Mouse (Mus musculus) megakaryocyte-erythroid progenitor cell, adult 5-6 weeks (primary cell): ENCODE measurements around the gene Sumo1. TPM values are rescaled to one million over a fixed set of nuclear protein-coding genes. Genes with fewer than 3 reads are reported as not detected.

Source experiments
- ATAC-seq: replicated peaks from 2 replicates; pipeline ENCODE4 v1.8.0; 2016; ENCODE audit warnings: mild to moderate bottlenecking, inconsistent platforms; ENCODE audit not compliant: severe bottlenecking, poor library complexity, low FRiP score, low TSS enrichment
- total RNA-seq, 2 experiments: library from RNA; stranded (forward) in 1 of 2; stranded (reverse) in 1 of 2; fragments of 200-1000, 215-1000 nt in 1 of 2; fragments of >200 nt in 1 of 2; fragmentation: Nextera tagmentation in 1 of 2; gene quantifications; 2 replicates each; pipeline ENCODE4 v1.2.3; 2014 to 2017

Sumo1 gene
- total RNA-seq, 2 experiments from 2014 or later, result 227 to 238 TPM

DNA sequence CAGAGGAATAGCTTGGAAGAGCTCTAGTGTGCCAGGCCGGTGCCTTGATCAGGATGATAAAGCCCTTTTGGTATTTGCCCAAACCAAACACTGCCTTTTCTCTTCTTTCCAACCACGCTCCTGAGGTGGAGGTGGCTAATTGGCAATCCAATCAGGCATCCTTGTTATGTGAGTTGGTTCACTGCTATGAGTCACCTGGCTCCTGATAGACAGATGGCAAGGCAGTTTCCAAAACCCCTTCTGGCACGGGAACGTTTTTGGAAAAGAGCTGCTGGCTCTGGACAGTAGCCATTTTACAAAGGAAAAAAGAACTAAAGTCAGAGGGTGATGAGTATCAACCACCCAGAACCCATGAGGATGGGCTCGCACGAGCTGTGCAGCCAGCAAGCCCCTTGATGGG lies 103.7 kb downstream of the Sumo1 start:
- ATAC-seq, result no peak

DNA sequence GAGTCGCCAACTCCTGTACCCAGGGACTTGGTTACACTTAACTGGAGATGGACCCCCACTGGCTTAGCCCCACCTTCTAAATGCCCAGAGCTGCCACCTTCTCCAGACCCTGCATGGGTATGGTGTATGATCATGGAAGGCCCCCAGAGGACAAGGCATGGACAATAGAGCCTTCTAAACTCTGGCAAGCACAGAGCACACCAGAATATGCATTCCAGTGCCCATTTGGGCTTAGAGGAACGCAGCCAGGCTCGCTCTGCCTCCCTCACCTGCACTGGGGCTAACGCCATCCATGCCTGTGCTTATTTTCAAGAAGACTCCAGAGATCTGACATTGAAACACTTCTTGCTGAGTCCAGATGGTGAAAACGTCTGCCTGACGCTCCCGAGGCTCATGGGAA lies 104.4 kb downstream of the Sumo1 start:
- ATAC-seq, result no peak

DNA sequence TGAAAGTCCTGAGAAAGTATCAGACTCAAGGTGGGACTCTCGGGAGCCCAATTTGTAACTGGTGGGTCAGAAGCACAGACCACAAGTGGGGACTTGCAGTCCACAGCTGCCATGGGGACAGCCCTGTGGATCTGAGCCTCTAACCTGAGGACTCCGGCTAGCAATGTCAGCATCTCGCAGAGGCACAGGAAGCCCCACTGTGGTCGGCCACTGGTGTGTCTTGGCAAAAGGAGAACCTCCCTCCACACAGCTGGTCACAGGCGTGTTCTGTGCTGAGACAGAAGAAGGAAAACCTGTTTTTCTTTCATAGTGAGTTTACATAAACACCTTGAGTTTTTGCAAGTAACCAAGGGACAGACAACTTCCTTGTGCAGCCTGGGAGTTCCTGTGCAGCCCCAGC lies 104.8 kb downstream of the Sumo1 start:
- no peak for ATAC-seq

DNA sequence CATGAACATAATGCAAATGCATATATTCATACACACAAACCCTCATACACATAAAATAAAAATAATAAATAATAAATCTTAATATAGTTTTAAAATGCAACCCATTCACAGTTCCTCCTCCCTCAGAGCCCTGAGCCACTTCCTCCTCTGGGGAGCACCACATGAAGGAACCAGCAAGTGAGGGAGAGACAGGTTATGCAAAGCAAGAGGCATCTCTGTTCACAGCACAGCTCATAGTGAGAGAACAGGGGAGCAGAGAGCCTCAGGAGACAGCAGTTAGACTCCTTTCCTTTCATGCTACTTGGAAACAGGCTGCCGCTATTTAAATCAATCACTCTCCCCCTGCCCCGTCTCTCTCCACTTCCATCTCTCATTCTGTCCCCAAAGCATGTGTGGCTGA lies 107.1 kb downstream of the Sumo1 start:
- ATAC-seq, result no peak

DNA sequence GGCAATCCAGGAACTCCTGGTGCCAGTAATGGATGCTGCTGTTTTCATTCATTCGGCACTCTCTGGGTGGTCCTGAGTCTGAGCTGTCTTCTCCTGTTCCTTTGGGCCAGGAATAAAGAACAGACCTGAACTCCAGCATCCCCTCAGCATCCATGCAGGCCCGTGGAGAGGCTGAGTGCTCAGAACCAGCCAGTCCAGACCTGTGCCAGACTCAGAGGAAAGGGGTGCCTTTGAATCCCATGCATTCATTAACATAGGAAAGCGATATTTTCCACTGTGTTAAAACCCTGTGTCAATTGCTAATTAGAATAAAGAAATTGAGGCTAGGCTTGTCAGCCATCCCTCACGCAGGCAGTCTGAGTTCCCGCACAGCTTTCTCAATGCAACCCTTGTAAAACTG lies 116.9 kb downstream of the Sumo1 start:
- ATAC-seq, result no peak

DNA sequence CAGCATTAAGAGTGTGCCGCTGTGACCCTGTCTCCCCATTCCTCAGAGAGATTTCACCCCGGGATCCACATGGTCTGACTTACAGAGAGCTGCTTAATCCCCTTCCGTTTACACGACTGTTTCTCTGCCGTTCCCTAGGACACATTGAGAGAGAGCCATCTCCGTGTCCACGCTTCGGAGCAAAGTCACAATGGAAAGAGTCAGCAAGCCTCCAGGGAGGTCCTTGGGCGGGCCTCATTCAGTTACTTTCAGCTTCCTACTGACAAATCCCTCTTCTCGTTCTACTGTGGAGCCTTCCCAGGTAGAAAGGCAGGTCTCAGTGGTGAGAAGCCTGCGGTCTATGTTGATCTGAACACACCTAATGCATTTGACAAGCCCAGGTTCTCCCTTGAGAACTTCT lies 119.6 kb downstream of the Sumo1 start:
- ATAC-seq, result no peak

DNA sequence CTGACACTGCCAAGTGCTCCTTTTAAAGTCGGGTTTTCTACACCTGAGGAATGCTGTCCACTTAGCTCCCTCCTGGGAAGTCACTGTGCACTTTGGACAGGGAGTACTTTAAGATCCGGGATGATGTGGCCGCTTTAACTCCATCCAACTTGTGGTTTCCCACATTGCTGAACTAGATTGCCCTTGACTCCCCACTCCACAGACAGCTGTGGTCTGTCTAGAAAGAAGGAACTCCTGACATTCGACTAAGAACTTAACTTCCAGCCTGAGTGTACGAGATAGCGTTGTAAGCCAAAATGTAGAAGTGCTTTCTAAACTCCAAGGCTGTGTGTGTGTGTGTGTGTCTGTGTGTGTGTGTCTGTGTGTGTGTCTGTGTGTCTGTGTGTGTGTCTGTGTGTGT lies 120.4 kb downstream of the Sumo1 start:
- ATAC-seq, result no peak

DNA sequence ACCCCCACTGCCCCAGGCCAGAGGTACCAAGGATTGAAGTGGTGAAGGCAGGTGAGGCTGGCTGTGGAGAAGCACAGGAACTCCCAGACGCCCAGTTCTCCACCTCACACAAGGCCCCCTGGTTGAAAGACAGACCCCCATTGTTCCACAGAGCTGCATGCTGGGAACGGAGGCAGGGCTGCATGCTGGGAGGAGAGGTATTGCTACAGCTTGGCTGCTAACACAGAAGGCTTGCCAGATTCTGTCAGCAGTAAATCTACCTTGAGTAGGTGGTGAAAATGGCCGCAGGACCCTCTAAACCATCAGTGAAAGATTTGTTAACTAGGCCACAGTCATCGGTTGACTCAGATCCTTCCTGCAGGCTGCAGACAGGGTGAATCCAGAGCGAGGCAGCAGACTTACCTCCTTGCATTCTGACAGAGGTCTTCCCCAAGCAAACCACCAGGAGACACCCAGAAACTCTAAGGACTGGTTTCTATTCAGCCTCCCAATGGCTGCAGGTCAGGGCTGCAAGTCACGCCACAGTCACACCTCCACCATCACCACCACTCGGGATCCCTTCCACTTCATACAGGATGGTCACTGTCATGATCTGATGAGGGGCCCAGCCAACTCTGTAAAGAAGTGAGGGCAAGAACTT lies 121.5 kb downstream of the Sumo1 start:
- ATAC-seq, result no peak

DNA sequence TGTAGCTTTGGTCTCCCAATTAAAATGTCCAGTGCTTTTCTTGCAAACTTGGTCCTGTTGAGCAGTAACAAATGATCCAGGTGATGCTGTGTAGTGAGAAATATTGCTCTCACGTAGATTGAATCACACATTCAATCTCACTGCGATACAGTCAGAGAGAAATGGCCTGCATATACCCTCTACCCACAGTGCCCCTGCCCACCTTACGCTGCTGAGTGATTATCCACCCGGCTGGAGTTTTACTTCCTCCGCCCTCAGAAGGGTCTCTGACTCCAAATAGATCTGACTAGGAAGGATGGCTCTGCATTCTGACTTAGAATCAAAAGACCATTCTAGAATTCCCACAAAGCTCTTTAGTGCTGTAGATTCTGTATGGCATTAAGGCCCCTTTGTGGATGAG lies 122.1 kb downstream of the Sumo1 start:
- no peak for ATAC-seq

DNA sequence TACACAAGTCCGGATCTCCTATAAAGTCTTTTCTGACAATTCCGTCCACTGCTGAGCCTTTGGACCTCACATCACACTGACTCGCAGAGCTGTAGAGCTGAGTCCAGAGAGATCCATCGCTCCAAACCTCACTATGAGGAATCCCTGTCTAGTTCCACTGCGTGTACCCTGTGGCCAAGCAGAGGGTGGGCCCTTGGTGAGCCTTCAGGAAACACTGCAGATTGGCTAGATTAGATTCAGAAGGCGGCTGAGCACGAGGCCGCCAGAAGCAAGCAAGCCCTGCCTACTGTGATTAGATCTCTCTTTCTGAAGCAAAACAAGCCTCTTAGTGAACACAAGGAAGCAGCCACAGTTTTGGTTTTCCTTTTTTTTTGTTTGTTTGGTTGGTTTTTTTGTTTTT lies 126.7 kb downstream of the Sumo1 start:
- ATAC-seq, result peak; percentile 68; the same call in 1 of the 2 replicates

DNA sequence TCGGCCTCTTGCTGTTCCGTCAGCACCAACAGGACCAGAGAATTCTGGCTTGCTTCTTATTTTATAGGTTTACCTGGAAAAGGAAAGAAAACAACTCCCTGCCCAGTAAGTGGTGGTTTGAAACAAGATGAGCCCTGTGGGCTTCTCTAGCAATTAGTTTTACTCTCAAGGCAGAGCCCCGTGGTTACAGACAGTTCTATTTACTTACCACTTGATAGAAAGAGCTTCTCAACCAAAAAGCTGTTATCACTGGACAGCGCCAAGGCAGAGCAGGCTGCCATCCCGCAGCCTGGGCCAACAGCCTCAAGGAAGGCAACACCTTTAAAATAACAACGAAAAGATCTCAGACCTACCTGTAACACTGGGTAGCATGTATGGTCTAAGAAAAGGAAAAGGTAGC lies 128.4 kb downstream of the Sumo1 start:
- 0 out of 2 replicates have a peak, but pooled peaks have one; percentile 50 for ATAC-seq

DNA sequence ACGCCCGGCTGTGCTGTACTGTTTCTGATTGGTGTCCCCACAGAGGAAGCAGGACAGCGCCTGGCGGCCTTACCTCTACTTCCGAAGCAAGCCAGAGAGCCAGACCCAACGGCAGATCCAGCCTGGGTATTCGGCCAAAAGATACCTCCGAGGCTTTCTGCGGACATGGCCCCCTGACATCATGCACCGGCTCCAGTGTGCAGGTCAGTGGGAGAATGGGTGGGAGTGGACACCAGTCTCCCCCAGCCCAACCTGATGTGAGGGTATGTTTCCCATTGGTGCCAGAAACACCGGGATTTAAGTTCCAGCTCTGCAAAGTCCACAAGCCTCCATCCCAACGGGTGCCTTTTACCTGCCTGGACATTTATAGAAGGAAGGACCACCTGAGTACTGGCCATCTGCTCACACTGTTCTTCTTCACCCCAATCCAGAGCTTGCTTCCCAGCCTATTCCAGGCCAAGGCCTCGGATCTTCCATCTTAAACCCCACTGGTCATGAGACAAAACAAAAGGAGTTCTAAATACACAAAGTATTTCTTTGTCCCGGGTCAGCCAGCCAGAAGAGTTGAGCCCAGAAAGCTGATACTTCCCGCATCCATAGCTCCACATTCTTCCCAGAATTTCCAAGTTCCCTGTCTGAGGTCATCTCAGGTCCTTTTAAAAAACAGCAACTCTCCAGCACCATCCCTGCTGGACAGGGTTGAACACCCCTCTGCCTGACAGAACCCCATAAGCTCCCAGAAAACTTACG lies 129.2 kb downstream of the Sumo1 start:
- ATAC-seq, result no peak

DNA sequence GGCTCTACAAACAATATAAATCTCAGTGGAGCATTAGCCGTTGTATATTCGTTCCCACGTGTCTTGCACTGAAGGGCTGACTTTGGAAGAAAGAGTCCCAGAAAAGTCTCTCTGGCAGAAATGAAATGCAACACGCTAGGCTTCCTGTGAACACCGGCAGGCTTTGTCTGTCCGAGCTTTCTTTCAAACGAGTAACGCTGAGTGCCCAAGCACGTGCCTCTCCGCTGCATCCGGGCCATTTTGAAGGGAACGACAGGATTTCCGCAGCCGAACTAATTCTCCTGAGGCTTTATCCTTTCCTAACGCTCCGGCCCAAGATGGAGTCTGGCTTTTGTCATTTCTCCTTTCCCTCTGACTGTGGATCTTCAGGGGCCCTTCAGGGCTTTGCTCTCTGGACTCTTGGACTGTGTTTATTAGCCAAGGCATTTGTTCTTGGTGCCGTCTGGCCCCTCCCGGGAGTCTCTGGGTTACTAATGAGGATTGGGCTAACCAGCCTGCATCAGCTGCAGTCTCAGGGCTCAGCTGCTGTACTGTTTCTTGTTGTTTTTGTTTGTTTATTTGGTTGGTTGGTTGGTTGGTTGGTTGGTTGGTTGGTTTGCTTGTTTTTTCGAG lies 130.0 kb downstream of the Sumo1 start:
- no peak for ATAC-seq

DNA sequence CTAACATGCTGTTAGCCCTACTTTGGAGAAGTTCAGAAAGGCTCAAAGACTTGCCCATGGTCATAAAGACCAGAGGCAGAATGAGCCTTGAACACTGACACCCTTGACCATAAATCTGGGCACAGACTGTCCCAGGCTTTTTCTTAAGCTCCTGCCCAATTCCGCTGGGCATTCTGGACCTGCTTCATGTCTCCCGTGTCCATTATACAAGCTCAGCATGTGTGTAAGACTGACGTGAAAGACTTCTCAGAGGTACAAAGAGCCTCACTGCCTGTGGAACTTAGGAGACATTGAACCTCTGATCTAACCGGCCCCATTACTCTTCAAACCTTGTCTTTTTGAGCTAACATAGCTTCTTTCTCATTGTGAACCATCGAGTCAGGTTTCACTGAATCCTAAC lies 132.3 kb downstream of the Sumo1 start:
- no peak for ATAC-seq

Other genes with a start within 250 kb of the Sumo1 start
- gene Fzd7, start 188.4 kb downstream of the Sumo1 start, total RNA-seq (2014; fragmentation: Nextera tagmentation), result 14.0 and 16.1 TPM in 2 replicates
- gene Fzd7, start 188.4 kb downstream of the Sumo1 start, total RNA-seq (2017), result 15.4 and 18.0 TPM in 2 replicates
- 3.1 and 14.2 TPM in 2 replicates for gene Gm973, start 154.6 kb downstream of the Sumo1 start, total RNA-seq (2014; fragmentation: Nextera tagmentation)
- 1.4 TPM in 1 of 2 replicates, not detected in the other for gene Gm973, start 154.6 kb downstream of the Sumo1 start, total RNA-seq (2017)
- gene Nop58, start 14.1 kb upstream of the Sumo1 start, total RNA-seq (2014; fragmentation: Nextera tagmentation), result 255 and 369 TPM in 2 replicates
- 2,583 and 2,929 TPM in 2 replicates for gene Nop58, start 14.1 kb upstream of the Sumo1 start, total RNA-seq (2017)
- 4.3 and 5.9 TPM in 2 replicates for gene Bmpr2, start 92.6 kb upstream of the Sumo1 start, total RNA-seq (2014; fragmentation: Nextera tagmentation)
- gene Bmpr2, start 92.6 kb upstream of the Sumo1 start, total RNA-seq (2017), result 8.4 and 9.7 TPM in 2 replicates
- gene Fam117b, start 242.2 kb upstream of the Sumo1 start, total RNA-seq (2014; fragmentation: Nextera tagmentation), result 22.3 and 32.0 TPM in 2 replicates
- 30.0 and 32.6 TPM in 2 replicates for gene Fam117b, start 242.2 kb upstream of the Sumo1 start, total RNA-seq (2017)